Mouse (Mus musculus) C2C12 (cell line): ENCODE measurements around the gene Trappc3.

Experiments
- CEBPB ChIP-seq: IDR thresholded peaks from one replicate; pipeline ENCODE4 v1.6.1; 2011; ENCODE audit warnings: low read depth, mild to moderate bottlenecking, control low read depth, moderate library complexity
- CTCF ChIP-seq: IDR thresholded peaks from one replicate; pipeline ENCODE4 v1.5.1; 2011; ENCODE audit not compliant: control insufficient read depth, insufficient read depth, insufficient read length
- FOSL1 ChIP-seq: IDR thresholded peaks from one replicate; pipeline ENCODE4 v1.8.0; 2011; ENCODE audit warnings: mild to moderate bottlenecking, low read length; ENCODE audit not compliant: poor library complexity, insufficient read depth, severe bottlenecking
- MAX ChIP-seq: IDR thresholded peaks from one replicate; pipeline ENCODE4 v1.6.1; 2011; ENCODE audit warnings: mild to moderate bottlenecking, control low read depth
- MYOD1 ChIP-seq: IDR thresholded peaks from one replicate; pipeline ENCODE4 v1.6.1; 2011; ENCODE audit warnings: low read depth; ENCODE audit not compliant: control insufficient read depth, insufficient read length
- USF1 ChIP-seq: IDR thresholded peaks from one replicate; pipeline ENCODE4 v1.6.1; 2011; ENCODE audit warnings: low read depth, mild to moderate bottlenecking, control low read depth, moderate library complexity

GRCm38 (mm10) chr4:126275081-126275480 lies 13.0 kb downstream of the Trappc3 start:
- TF ChIP-seq MYOD1, result no peak
- TF ChIP-seq CTCF, result no peak
- TF ChIP-seq FOSL1, result no peak
- no peak for TF ChIP-seq CEBPB
- TF ChIP-seq USF1, result no peak
- no peak for TF ChIP-seq MAX
